Mouse (Mus musculus) cerebellum, adult 2 months (tissue): ENCODE data around the gene Pde4dip. TPM values are rescaled to one million over a fixed set of nuclear protein-coding genes. Genes with fewer than 3 reads are reported as not detected.

ENCODE experiments used
- DNase-seq, 2 experiments: peaks; one replicate each; pipeline ENCODE4 v3.0.0; 2021
- H3K27ac ChIP-seq: fragments of 200-500 bp; 2 replicates; pipeline ENCODE4 v1.5.1; 2012; ENCODE audit warnings: low read length, control low read depth, inconsistent platforms; ENCODE audit not compliant: insufficient read depth
- H3K27me3 ChIP-seq: fragments of 200-500 bp; 2 replicates; pipeline ENCODE4 v1.6.1; 2012; ENCODE audit warnings: inconsistent platforms, mild to moderate bottlenecking, low read length, moderate library complexity; ENCODE audit not compliant: control insufficient read depth, insufficient read depth
- H3K4me1 ChIP-seq: fragments of 200-500 bp; 2 replicates; pipeline ENCODE4 v1.6.1; 2011; ENCODE audit warnings: low read length; ENCODE audit not compliant: control insufficient read depth, insufficient read depth
- H3K4me3 ChIP-seq: fragments of 200-500 bp; replicated peaks from 2 replicates; pipeline ENCODE3; 2011; ENCODE audit warnings: mild to moderate bottlenecking, low read depth, low read length, control low read depth; ENCODE audit not compliant: insufficient read depth
- CTCF ChIP-seq: fragments of 200-500 bp; IDR thresholded peaks from 2 replicates; pipeline ENCODE4 v1.5.1; 2011; ENCODE audit warnings: low read depth, mild to moderate bottlenecking, control low read depth, low read length, moderate library complexity, borderline replicate concordance; ENCODE audit not compliant: insufficient read depth
- POLR2A ChIP-seq: fragments of 200-500 bp; IDR thresholded peaks from 2 replicates; pipeline ENCODE4 v1.6.1; 2011; ENCODE audit warnings: low read length, control low read depth, borderline replicate concordance; ENCODE audit not compliant: insufficient read depth
- WGBS: fragments of 180-500 bp; shearing (Covaris S2); methylation state at CpG from one replicate; pipeline ENCODE4 v1.1.7; 2018; 5-methylcytosine and 5-hydroxymethylcytosine counted together
- polyA plus RNA-seq: library from polyadenylated mRNA; depleted of rRNA; stranded (reverse); fragments of >200 nt; gene quantifications from 2 replicates; pipeline ENCODE4 v1.2.3, GENCODE M21; 2012; rRNA removed

Pde4dip gene
- polyA plus RNA-seq, 1 experiment = 88.6 TPM

GRCm38 (mm10) chr3:97654901-97655300 is 233.6 kb downstream of the Pde4dip start:
- TF ChIP-seq POLR2A = no peak
- TF ChIP-seq CTCF = peak; percentile 22; the same call in 1 of the 2 replicates
- no peak overlapping the region for H3K4me3 ChIP-seq
- 83% methylated on average over 8 of the region's 8 CpGs for WGBS
- no peak overlapping the region for H3K27ac ChIP-seq
- no peak for DNase-seq
- no peaks in the 10 kb centered on the region; the same call in 1 of the 2 replicates for H3K4me1 ChIP-seq
- no peaks in the 10 kb centered on the region for H3K27me3 ChIP-seq

DNA sequence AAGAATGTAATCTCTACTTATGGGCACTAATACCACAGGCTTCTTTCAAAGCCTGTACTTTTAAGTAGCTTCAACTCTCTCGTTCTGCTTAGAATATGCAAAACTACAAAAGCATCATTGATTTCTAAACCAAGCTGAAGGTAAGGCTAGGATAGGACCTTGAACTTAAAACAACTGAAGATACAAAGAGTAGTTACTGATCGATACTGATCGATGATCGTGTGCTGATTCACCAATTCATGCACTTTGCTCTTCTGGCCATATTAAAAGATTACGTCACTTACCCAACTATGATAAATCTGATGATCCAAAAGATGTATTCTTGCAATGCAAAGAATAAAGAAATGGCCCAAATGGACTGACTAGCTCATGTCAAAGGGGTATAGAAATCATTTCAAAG is 234.7 kb downstream of the Pde4dip start:
- WGBS = 93% methylated on average over 5 of the region's 5 CpGs
- Histone ChIP-seq H3K27ac (no peak overlapping the region), H3K27me3 (no peaks in the 10 kb centered on the region), H3K4me3 (no peak overlapping the region), H3K4me1 (no peaks in the 10 kb centered on the region)
- DNase-seq = no peak
- TF ChIP-seq POLR2A = no peak
- no peak for TF ChIP-seq CTCF

DNA sequence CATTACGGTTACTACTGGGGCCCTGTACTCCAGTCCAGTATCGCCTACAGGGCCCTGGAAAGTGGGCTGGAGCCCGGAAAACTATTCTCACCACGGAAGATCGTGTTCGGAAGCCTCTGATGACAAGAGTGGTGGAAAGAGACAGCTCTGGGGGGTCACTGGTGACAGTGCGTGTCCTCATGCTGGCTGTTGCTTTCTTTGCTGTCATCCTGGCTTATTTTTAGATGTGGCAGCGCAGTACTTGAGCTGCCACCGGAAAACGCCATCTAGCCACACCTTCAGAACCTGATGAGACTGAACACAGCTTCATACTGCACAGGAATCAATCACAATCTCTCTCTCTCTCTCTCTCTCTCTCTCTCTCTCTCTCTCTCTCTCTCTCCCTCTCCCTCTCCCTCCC is 236.9 kb downstream of the Pde4dip start:
- Histone ChIP-seq H3K27me3 (no peaks in the 10 kb centered on the region), H3K4me1 (no peaks in the 10 kb centered on the region), H3K4me3 (no peak overlapping the region), H3K27ac (no peak overlapping the region)
- DNase-seq = no peak
- no peak for TF ChIP-seq POLR2A
- no peak for TF ChIP-seq CTCF
- WGBS = 83% methylated on average over 10 of the region's 10 CpGs

DNA sequence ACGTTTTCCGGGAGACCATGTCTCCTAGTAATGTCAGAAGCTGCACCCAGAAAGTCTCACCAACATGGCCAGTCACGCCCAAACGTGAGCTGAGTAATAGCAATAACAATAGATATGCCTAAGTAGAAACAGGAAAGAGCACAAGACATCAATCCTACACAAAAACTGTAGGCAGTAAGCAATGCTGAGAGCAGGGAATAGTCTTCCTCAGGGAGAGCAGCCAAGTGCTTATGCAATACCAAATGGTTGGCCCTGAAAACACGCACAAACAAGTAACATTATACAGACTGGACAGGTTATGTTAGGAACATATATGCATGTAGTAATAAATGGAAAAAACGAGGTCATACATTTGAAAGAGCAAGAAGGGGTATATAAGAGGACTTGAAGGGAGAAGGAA is 239.0 kb downstream of the Pde4dip start:
- WGBS = 75% methylated on average over 6 of the region's 6 CpGs
- H3K4me3 ChIP-seq = no peak overlapping the region
- no peaks in the 10 kb centered on the region for H3K27me3 ChIP-seq
- no peaks in the 10 kb centered on the region for H3K4me1 ChIP-seq
- DNase-seq = no peak
- no peak overlapping the region for H3K27ac ChIP-seq
- TF ChIP-seq POLR2A (no peak), CTCF (no peak)

DNA sequence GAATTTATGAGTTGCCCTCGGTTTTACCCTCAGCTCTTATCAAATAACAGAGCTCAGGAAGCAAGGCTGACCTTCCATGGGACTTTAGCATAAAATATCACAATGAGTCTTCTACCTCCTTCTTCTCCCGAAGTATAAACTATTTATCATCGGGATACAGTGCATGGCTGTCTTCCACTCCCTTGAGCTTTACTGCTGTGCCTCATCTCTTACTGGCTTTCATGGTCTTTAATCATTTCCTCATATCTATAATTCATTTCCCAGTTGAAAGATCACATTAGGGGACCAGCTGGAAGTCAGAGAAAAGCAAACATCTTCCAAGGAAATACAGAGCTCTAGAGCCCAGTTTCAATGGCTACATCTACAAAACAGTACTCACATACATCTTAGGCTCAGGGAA is 239.5 kb downstream of the Pde4dip start:
- WGBS = 77% methylated on average over 3 of the region's 3 CpGs
- no peak for DNase-seq
- Histone ChIP-seq H3K4me3 (no peak overlapping the region), H3K27me3 (no peaks in the 10 kb centered on the region), H3K27ac (no peak overlapping the region), H3K4me1 (no peaks in the 10 kb centered on the region)
- no peak for TF ChIP-seq POLR2A
- TF ChIP-seq CTCF = no peak

DNA sequence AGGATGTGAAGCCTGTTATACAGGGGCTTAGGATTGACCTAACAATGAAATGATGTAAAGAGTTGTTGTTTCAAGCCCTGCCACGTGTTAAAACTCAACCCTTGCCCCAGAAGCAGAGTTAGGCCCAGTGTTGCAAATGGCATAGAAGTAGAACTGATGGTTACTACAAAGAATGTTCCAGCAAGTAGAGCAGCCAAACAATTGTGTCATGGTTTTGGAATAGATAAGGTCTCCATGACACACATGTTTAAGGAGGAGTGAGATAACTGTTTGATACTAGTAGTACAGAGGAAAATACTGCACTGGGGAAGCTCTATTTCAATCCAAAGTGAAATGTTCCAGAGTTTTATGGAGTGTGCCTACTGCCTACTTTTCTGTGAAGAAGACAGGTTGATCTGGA is 240.0 kb downstream of the Pde4dip start:
- Histone ChIP-seq H3K27me3 (no peaks in the 10 kb centered on the region), H3K4me1 (no peaks in the 10 kb centered on the region), H3K27ac (no peak overlapping the region), H3K4me3 (no peak overlapping the region)
- 28% methylated on average over 1 of the region's 1 CpGs for WGBS
- DNase-seq = no peak
- TF ChIP-seq CTCF (no peak), POLR2A (no peak)

DNA sequence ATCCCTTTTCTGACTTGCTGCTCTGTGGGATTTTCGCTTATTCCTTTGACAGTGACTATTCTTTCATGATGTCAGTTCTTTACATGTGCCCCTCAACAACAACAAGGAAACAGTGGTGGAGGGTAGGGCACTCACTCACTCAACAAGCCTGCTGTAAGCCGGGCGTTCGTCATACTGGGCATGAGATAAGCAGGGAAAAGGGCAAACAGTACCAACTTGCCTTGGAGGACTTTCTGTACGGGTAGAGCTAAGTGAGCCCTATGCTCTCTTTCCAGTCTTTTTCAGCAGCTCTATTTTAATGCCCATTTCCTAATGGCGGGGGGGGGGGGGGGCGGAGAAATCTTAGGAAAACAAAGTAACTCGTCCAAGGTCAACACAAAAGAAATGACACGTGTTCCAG is 246.5 kb downstream of the Pde4dip start:
- no peaks in the 10 kb centered on the region for H3K27me3 ChIP-seq
- TF ChIP-seq CTCF = no peak
- TF ChIP-seq POLR2A = no peak
- H3K4me1 ChIP-seq = no peaks in the 10 kb centered on the region
- no peak overlapping the region for H3K27ac ChIP-seq
- 89% methylated on average over 9 of the region's 9 CpGs for WGBS
- no peak overlapping the region for H3K4me3 ChIP-seq
- no peak for DNase-seq

- no peaks in the 10 kb centered on the region for H3K27me3 ChIP-seq
- no peaks in the 10 kb centered on the region for H3K4me1 ChIP-seq
- H3K4me3 ChIP-seq = no peak overlapping the region
- no peak for DNase-seq
- TF ChIP-seq POLR2A (no peak), CTCF (no peak)
- WGBS = 83% methylated on average over 4 of the region's 4 CpGs
- no peak overlapping the region for H3K27ac ChIP-seq
These were observed 247.1 kb downstream of the Pde4dip start for GRCm38 (mm10) chr3:97641396-97641795.

Other genes starting within 250 kb of the Pde4dip start
- gene Prkab2, start 230.5 kb downstream of the Pde4dip start, polyA plus RNA-seq = 26.6 and 26.8 TPM in 2 replicates
- gene Gm17651, start 214.0 kb downstream of the Pde4dip start, polyA plus RNA-seq = not detected in 2 replicates
- 69.9 and 70.5 TPM in 2 replicates for gene Sec22b, start 12.5 kb upstream of the Pde4dip start, polyA plus RNA-seq
- 5.1 and 6.0 TPM in 2 replicates for gene Notch2, start 124.8 kb upstream of the Pde4dip start, polyA plus RNA-seq